Mouse (Mus musculus) adrenal gland, postnatal 0 days (tissue): ENCODE data around the gene Akr1b8. TPM values are rescaled to one million over a fixed set of nuclear protein-coding genes. Genes with fewer than 3 reads are reported as not detected.

Experiments
- polyA plus RNA-seq: library from polyadenylated mRNA; unstranded; fragments of >200 nt; fragmentation: Nextera tagmentation; extraction: Ambion mirVana; gene quantifications from 2 replicates; pipeline ENCODE4 v1.2.1, GENCODE M21; 2015

The Akr1b8 gene
- polyA plus RNA-seq = 40.6 and 92.1 TPM in 2 replicates

DNA sequence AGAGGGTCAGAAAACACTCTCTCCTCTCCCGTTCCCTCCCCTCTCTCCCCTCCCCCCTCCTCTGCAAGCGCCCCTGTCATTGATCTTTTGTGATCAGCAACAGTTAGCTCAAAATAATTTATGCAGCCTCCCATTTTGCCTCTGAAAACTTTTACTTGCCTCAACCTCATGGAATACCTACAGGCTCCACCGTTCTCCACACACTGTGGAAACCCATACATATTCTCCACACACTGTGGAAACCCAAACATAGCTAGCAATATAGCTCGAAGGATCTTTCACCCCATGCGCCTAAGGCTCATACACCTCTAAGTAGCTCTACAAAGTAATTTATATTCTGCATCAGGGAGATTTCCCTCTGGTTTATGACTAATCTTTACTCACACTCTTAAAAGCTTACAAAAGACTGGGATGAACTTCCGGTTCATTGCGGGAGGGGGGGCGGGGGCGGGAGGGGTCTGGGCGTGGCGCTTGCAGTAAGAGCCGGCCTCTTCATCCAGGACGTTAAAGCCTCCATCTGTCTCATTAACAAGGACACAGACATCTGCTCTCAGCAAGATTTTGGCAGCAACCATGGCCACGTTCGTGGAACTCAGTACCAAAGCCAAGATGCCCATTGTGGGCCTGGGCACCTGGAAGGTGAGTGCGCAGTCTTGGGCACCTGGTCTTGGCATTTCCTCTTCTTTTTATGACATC lies at the start of gene Akr1b8:
Akr1b8 (plus strand) TSS at position 462 of the 696 bp plus-strand sequence.

DNA sequence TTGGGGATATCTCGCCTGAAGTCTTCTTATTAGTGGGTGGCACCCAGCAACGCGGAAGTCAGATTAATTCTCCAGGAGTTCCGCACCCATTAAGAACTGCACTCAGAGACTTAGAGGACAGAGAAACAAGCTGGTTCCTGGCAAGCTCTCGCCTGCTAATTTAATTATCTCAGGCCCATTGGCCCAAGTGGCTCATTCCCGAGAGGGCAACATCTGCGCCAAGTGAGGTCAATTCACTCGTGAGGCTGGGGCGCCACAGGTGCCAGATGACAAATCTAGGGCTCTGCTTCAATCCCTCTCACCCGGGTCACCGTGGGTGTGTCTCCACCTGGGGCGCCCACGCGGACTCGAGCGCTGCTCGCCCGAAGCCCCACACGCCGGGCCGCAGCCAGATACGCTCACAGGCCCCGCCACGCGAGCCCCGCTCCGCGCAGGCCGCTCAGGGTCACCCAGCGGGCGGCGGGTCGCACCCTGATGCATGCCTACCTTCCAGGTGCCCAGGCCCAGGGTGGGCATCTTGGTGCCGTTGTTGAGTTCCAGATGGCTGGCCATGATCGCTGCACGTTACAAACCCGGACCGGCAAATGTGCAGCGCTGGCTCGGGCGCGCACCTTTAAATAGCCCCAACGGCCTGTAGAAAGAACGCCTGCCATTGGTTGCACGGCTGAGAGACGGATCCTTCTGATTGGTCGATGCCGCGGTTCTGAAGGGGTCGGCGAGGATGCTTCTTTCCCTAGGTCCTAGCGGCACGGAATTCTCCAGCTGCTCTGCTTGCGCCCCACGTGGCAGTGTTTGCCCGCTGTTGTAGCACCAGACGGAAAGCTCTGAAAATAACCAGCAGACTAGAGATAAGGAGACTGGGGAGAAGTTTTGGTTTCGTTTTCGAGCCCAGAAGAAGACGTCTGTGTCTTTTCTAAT lies 36.8 kb upstream of the Akr1b8 start, which contains the start of gene Akr1b3:
Akr1b3 (minus strand) TSS at position 625 of the 918 bp plus-strand sequence.

DNA sequence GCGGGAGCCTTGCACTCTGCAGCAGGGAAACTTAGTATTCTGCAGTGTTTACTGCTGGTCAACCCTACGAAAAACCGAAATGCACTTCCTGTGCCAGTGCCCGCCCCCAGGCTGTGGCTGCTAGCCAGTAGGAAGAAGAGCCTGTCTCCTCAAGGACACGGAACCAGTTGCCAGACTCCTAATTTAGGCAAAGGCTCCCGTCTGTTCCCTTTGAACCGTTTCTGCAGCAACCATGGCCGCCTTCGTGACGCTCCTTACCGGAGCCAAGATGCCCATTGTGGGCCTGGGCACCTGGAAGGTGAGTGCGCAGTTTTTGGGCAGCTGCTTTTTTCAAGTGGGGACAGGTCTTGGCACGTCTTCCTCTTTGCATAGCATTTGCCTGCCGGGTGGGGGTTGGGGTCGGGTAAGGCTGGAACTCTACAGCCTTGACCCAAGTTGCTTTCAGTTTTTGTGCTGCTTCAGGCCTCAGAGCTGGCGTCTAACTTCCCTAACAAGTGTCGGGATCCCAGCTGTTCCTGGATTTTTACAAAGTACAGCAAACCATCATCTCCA lies 30.3 kb downstream of the Akr1b8 start, which contains the start of gene Akr1b10:
Akr1b10 (plus strand) TSS at position 109 of the 552 bp plus-strand sequence.

DNA sequence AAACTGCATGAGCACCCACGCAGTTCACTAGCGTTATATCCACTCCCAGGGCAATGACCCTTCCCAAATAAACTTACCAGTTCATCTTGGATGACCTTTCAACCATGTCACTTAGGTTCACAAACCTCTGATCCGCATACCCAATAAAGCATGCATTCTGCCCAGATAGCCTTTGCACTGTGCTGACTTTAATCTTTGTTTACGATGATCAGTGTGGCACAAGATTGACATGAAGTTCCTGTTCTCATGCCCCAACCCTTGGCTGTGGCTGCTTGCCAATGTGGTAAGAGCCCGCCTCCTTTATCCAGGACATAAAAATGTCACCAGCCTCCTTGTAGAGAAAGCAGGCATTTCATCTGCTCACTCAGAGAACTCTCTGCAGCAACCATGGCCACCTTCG lies 58.1 kb downstream of the Akr1b8 start, which contains the start of gene Akr1b7:
Akr1b7 (plus strand) TSS at position 312 of the 400 bp plus-strand sequence.

Other genes starting within 250 kb of the Akr1b8 start
- 20.9 and 22.8 TPM in 2 replicates for gene Slc35b4, start 177.0 kb upstream of the Akr1b8 start, polyA plus RNA-seq
- 202 and 270 TPM in 2 replicates for gene Akr1b3, start 36.6 kb upstream of the Akr1b8 start, polyA plus RNA-seq
- 66.3 and 117 TPM in 2 replicates for gene Akr1b10, start 30.1 kb downstream of the Akr1b8 start, polyA plus RNA-seq
- gene Akr1b7, start 58.2 kb downstream of the Akr1b8 start, polyA plus RNA-seq = 1,864 and 2,993 TPM in 2 replicates
- 28.7 and 36.9 TPM in 2 replicates for gene Bpgm, start 122.1 kb downstream of the Akr1b8 start, polyA plus RNA-seq
- 171 and 239 TPM in 2 replicates for gene Cald1, start 244.4 kb downstream of the Akr1b8 start, polyA plus RNA-seq